Mouse (Mus musculus) embryonic fibroblast, embryonic 13.5 days (primary cell): Measurements from ENCODE around the gene Eppin. TPM values are rescaled to one million over a fixed set of nuclear protein-coding genes. Genes with fewer than 3 reads are reported as not detected.

Experiments
- H3K27ac ChIP-seq: 2 replicates; pipeline ENCODE4 v1.5.1; 2012; ENCODE audit warnings: low read length, control low read depth, inconsistent platforms; ENCODE audit not compliant: insufficient read depth
- H3K4me1 ChIP-seq: 2 replicates; pipeline ENCODE4 v1.6.1; 2011; ENCODE audit warnings: low read length; ENCODE audit not compliant: control insufficient read depth, insufficient read depth
- H3K4me3 ChIP-seq: 2 replicates; pipeline ENCODE4 v1.5.1; 2011; ENCODE audit warnings: mild to moderate bottlenecking, control low read depth, low read length; ENCODE audit not compliant: insufficient read depth
- CTCF ChIP-seq: IDR thresholded peaks from 2 replicates; pipeline ENCODE4 v1.5.1; 2011; ENCODE audit warnings: mild to moderate bottlenecking, control low read depth, low read length, moderate library complexity, borderline replicate concordance; ENCODE audit not compliant: insufficient read depth
- POLR2A ChIP-seq: IDR thresholded peaks from 2 replicates; pipeline ENCODE4 v1.6.1; 2011; ENCODE audit warnings: low read depth, mild to moderate bottlenecking, control low read depth, low read length, moderate library complexity
- polyA plus RNA-seq: library from polyadenylated mRNA; stranded (reverse); fragments of >200 nt; gene quantifications from 2 replicates; pipeline ENCODE4 v1.2.4, GENCODE M21; 2011; ENCODE audit warnings: low read depth; ENCODE audit not compliant: missing spikeins, insufficient read length

Gene Eppin
- polyA plus RNA-seq, 1 experiment = not detected

DNA sequence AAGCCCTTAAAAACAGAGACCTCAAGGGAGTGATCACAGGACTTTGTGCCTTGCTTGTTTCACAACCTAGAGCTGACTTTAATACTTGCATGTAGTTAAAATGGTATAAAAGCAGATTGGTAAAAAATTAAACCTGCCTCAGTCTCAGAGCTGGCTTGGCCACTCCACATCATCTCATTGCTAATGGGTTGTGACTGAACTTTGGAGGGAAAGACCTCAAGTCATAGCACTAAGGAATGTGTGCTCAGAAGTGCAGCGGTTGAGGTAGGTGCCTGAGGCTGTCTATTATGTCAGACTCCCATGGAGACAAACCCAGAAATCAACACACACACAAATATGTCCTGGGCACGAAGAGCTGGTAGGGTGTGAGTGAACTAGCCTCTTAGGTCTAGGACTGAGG is 49.6 kb downstream of the Eppin start:
- TF ChIP-seq POLR2A = no peak
- TF ChIP-seq CTCF = no peak
- no peaks in the 10 kb centered on the region for H3K4me1 ChIP-seq
- H3K4me3 ChIP-seq = no peak overlapping the region
- H3K27ac ChIP-seq = no peak overlapping the region

GRCm38 (mm10) chr2:164542598-164542997 is 50.8 kb downstream of the Eppin start:
- Histone ChIP-seq H3K27ac (no peak overlapping the region), H3K4me3 (no peak overlapping the region), H3K4me1 (no peaks in the 10 kb centered on the region)
- no peak for TF ChIP-seq CTCF
- TF ChIP-seq POLR2A = no peak

GRCm38 (mm10) chr2:164542132-164542531 is 51.3 kb downstream of the Eppin start:
- TF ChIP-seq POLR2A = no peak
- no peaks in the 10 kb centered on the region for H3K4me1 ChIP-seq
- no peak overlapping the region for H3K27ac ChIP-seq
- no peak overlapping the region for H3K4me3 ChIP-seq

- no peak overlapping the region for H3K27ac ChIP-seq
These were observed 52.6 kb downstream of the Eppin start for GRCm38 (mm10) chr2:164540652-164541427.

More at GRCm38 (mm10) chr2:164540652-164541427, 52.6 kb downstream of the Eppin start:
- TF ChIP-seq CTCF (no peak), POLR2A (no peak)
- H3K4me3 ChIP-seq = no peak overlapping the region
- H3K4me1 ChIP-seq = no peaks in the 10 kb centered on the region

Other genes starting within 250 kb of the Eppin start
- gene Slpi, start 204.5 kb downstream of the Eppin start, polyA plus RNA-seq = 0.90 TPM in 1 of 2 replicates, not detected in the other
- gene Rbpjl, start 190.5 kb downstream of the Eppin start, polyA plus RNA-seq = not detected in 2 replicates
- gene Matn4, start 188.4 kb downstream of the Eppin start, polyA plus RNA-seq = 0.18 and 3.1 TPM in 2 replicates
- 242 and 248 TPM in 2 replicates for gene Sdc4, start 149.7 kb downstream of the Eppin start, polyA plus RNA-seq
- 23.1 and 23.6 TPM in 2 replicates for gene Sys1, start 136.6 kb downstream of the Eppin start, polyA plus RNA-seq
- 4.1 and 5.8 TPM in 2 replicates for gene Gm20458, start 132.6 kb downstream of the Eppin start, polyA plus RNA-seq
- gene Trp53tg5, start 119.9 kb downstream of the Eppin start, polyA plus RNA-seq = not detected in 2 replicates
- gene Dbndd2, start 107.5 kb downstream of the Eppin start, polyA plus RNA-seq = 13.8 and 19.0 TPM in 2 replicates
- 59.6 and 66.3 TPM in 2 replicates for gene Pigt, start 96.1 kb downstream of the Eppin start, polyA plus RNA-seq
- not detected in 2 replicates for gene Wfdc2, start 31.2 kb downstream of the Eppin start, polyA plus RNA-seq
- gene Spint3, start 20.1 kb downstream of the Eppin start, polyA plus RNA-seq = not detected in 2 replicates
- gene Wfdc6a, start 8.1 kb downstream of the Eppin start, polyA plus RNA-seq = not detected in 2 replicates
- gene Wfdc6b, start 19.9 kb upstream of the Eppin start, polyA plus RNA-seq = not detected in 2 replicates
- not detected in 2 replicates for gene Wfdc8, start 20.0 kb upstream of the Eppin start, polyA plus RNA-seq
- not detected in 2 replicates for gene Wfdc16, start 45.2 kb upstream of the Eppin start, polyA plus RNA-seq
- gene Wfdc10, start 62.5 kb upstream of the Eppin start, polyA plus RNA-seq = not detected in 2 replicates
- not detected in 2 replicates for gene Wfdc9, start 63.0 kb upstream of the Eppin start, polyA plus RNA-seq
- not detected in 2 replicates for gene Wfdc11, start 80.5 kb upstream of the Eppin start, polyA plus RNA-seq
- not detected in 2 replicates for gene Wfdc13, start 91.5 kb upstream of the Eppin start, polyA plus RNA-seq
- gene Spint4, start 104.9 kb upstream of the Eppin start, polyA plus RNA-seq = not detected in 2 replicates
- not detected in 2 replicates for gene Spint5, start 121.7 kb upstream of the Eppin start, polyA plus RNA-seq
- not detected in 2 replicates for gene Wfdc3, start 152.3 kb upstream of the Eppin start, polyA plus RNA-seq
- 28.7 and 30.8 TPM in 2 replicates for gene Dnttip1, start 152.4 kb upstream of the Eppin start, polyA plus RNA-seq
- 101 and 146 TPM in 2 replicates for gene Ube2c, start 176.3 kb upstream of the Eppin start, polyA plus RNA-seq
- not detected in 2 replicates for gene Tnnc2, start 186.4 kb upstream of the Eppin start, polyA plus RNA-seq
- 14.4 and 18.2 TPM in 2 replicates for gene Snx21, start 192.2 kb upstream of the Eppin start, polyA plus RNA-seq
- gene Acot8, start 211.3 kb upstream of the Eppin start, polyA plus RNA-seq = 12.1 and 13.5 TPM in 2 replicates
- gene Zswim3, start 211.5 kb upstream of the Eppin start, polyA plus RNA-seq = 3.7 and 4.1 TPM in 2 replicates
- gene Zswim1, start 229.1 kb upstream of the Eppin start, polyA plus RNA-seq = 10.1 and 12.5 TPM in 2 replicates
- not detected in 2 replicates for gene Spata25, start 234.9 kb upstream of the Eppin start, polyA plus RNA-seq
- gene Ctsa, start 239.3 kb upstream of the Eppin start, polyA plus RNA-seq = 250 and 288 TPM in 2 replicates
- 5.0 and 7.4 TPM in 2 replicates for gene Neurl2, start 239.9 kb upstream of the Eppin start, polyA plus RNA-seq